Mouse (Mus musculus) heart, postnatal 0 days (tissue): ENCODE measurements around the gene Hmga2.

Source experiments
- CTCF ChIP-seq: IDR thresholded peaks from 2 replicates; pipeline ENCODE4 v1.5.1; 2016; ENCODE audit warnings: antibody characterized with exemption, control low read depth, low read depth
- EP300 ChIP-seq: IDR thresholded peaks from 2 replicates; pipeline ENCODE4 v1.6.1; 2016; ENCODE audit warnings: antibody characterized with exemption, low read depth

GRCm38 (mm10) chr10:120428430-120429198 is 47.7 kb downstream of the Hmga2 start:
- TF ChIP-seq CTCF = no peak
- TF ChIP-seq EP300 = no peak
